ENCODE assay signal across 24 mouse cellular contexts in genomic region chr3:79297281-79297680, GRCm38 (mm10). TPM values are rescaled to one million over a fixed set of nuclear protein-coding genes. Genes with fewer than 3 reads are reported as not detected.
"Had no signal": no experiment of that assay in that cellular context is flagged by ENCODE, and none has a peak within 500 bp of the region (broad histone marks: within the 10 kb centered on the region; RNA-seq: fewer than 3 reads in every experiment).

No protein-coding gene starts in this region.

- DNase-seq: lung, adult 18-20 months; lung, postnatal 10 days; lung, postnatal 4 days; midbrain, embryonic 14.5 days; right cerebral cortex, adult 18-20 months; right cerebral cortex, postnatal 25 days; right cerebral cortex, postnatal 4 days; spleen, adult 18-20 months; thymus, adult 2 months; thymus, postnatal 25 days; thymus, postnatal 4 days had no signal

RNA-seq across cellular contexts. Expression of gene Gm17359, which starts 39.2 kb away (rescaled TPM):
- total RNA-seq: megakaryocyte, adult 5-6 weeks; megakaryocyte-erythroid progenitor cell, adult 5-6 weeks had no signal
- polyA plus RNA-seq: lung, embryonic 14.5 days; lung, embryonic 16.5 days; midbrain, embryonic 12.5 days; midbrain, embryonic 16.5 days; myocyte; neural tube, embryonic 13.5 days; neural tube, embryonic 15.5 days; small intestine, adult 2 months; stomach, embryonic 14.5 days; stomach, embryonic 16.5 days; urinary bladder, adult 2 months had no signal
